10 mouse cellular contexts compared by ENCODE assay signal in the genomic region with DNA sequence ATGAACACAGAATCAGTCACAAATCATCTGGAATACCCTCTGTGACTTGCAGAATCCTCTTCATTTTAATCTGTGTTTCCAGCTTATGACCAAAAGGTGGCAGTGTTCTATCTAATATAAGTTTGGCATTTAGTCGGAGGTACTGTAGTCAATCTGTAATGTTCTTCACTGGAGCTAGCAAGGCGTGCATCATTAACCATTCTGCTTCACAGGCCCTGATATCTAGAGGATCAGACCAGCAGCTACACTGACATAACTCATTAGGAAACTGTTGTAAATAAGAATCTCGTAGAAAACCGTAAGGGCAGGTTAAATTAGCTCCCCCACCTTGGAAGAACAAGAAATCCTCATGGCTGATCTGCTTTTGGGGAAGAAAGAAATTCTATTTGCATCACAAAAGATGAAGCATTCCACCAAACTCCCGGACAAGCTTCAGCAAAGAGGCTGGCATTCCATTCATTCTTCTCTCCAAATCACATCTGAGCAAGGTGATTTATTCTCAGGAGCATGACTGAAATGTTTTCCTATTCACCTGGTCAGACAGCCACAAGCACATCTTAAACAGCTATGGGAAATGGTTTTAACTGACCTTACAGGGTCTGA.
A peak's percentile ranks its signal among the peaks of the same experiment; 100 is the strongest.
DNase-seq lines count a peak whose midpoint lies in the region; ATAC-seq lines count a peak whose summit lies in the region.
"Had no signal": no experiment of that assay in that cellular context is flagged by ENCODE, and none has a peak within 500 bp of the region (broad histone marks: within the 10 kb centered on the region; RNA-seq: fewer than 3 reads in every experiment).

No protein-coding gene starts in this region.

- H3K4me3 ChIP-seq in forebrain, embryonic 12.5 days (replicated peaks): no peak overlapping the region
- no peak overlapping the region for H3K4me3 ChIP-seq in midbrain, embryonic 16.5 days (ENCODE audit: low read depth, low read length)
- H3K4me3 ChIP-seq: limb, embryonic 15.5 days had no signal

- 11% methylated on average over 5 of the region's 5 CpGs for WGBS in forebrain, embryonic 12.5 days
- 12% methylated on average over 5 of the region's 5 CpGs for WGBS in midbrain, embryonic 16.5 days

- peak; percentile 2 for DNase-seq in kidney, postnatal 10 days
- no peak for DNase-seq in kidney, postnatal 4 days
- DNase-seq in Muller cell, postnatal 12 days (ENCODE audit: inconsistent ontology term): peak; percentile 76
- no peak for DNase-seq in B cell, adult 2 months
- no peak for DNase-seq in urinary bladder, adult 18-20 months (ENCODE audit: low spot score in 2 of 2)
- DNase-seq in gastrocnemius, postnatal 36 days: no peak

- intact Hi-C loops in gastrocnemius, postnatal 36 days (cut with DNase I): no loop called here

- no peaks in the 10 kb centered on the region for H3K9me3 ChIP-seq in forebrain, embryonic 12.5 days
- H3K9me3 ChIP-seq in midbrain, embryonic 16.5 days (replicated peaks; ENCODE audit: control insufficient read depth, low read length, poor library complexity, severe bottlenecking): no peaks in the 10 kb centered on the region
- H3K9me3 ChIP-seq: limb, embryonic 15.5 days had no signal

- H3K27me3 ChIP-seq in forebrain, embryonic 12.5 days: no peaks in the 10 kb centered on the region
- H3K27me3 ChIP-seq in midbrain, embryonic 16.5 days (ENCODE audit: control insufficient read depth, insufficient read depth, low read depth, low read length): no peaks in the 10 kb centered on the region
- H3K27me3 ChIP-seq: limb, embryonic 15.5 days had no signal

- peak; percentile 87; the same call in 1 of the 2 replicates for ATAC-seq in forebrain, embryonic 12.5 days (ENCODE audit: low FRiP score)
- ATAC-seq in midbrain, embryonic 16.5 days: peak; percentile 94
- ATAC-seq: activated CD4-positive, CD25-positive, alpha-beta regulatory T cell, adult 4 months had no signal

- H3K27ac ChIP-seq in forebrain, embryonic 12.5 days: no peak overlapping the region
- H3K27ac ChIP-seq in midbrain, embryonic 16.5 days (ENCODE audit: low read length): peak overlapping the region; percentile 59
- H3K27ac ChIP-seq: limb, embryonic 15.5 days had no signal

- H3K36me3 ChIP-seq in forebrain, embryonic 12.5 days (replicated peaks): no peaks in the 10 kb centered on the region
- H3K36me3 ChIP-seq in midbrain, embryonic 16.5 days (ENCODE audit: control insufficient read depth, insufficient read depth, low read length): no peaks in the 10 kb centered on the region
- H3K36me3 ChIP-seq: limb, embryonic 15.5 days had no signal

- H3K4me2 ChIP-seq in forebrain, embryonic 12.5 days: no peak overlapping the region
- H3K4me2 ChIP-seq in midbrain, embryonic 16.5 days (ENCODE audit: low read length): no peak overlapping the region
- H3K4me2 ChIP-seq: limb, embryonic 15.5 days had no signal

- peaks cover 4% of the 10 kb centered on the region for H3K4me1 ChIP-seq in forebrain, embryonic 12.5 days
- H3K4me1 ChIP-seq in midbrain, embryonic 16.5 days (ENCODE audit: control insufficient read depth, insufficient read depth, low read length): peaks cover 5% of the 10 kb centered on the region
- H3K4me1 ChIP-seq: limb, embryonic 15.5 days had no signal

- no peak overlapping the region for H3K9ac ChIP-seq in forebrain, embryonic 12.5 days
- H3K9ac ChIP-seq in midbrain, embryonic 16.5 days (ENCODE audit: low read depth, low read length): no peak overlapping the region
- H3K9ac ChIP-seq: limb, embryonic 15.5 days had no signal

Comparison
In these comparisons a context has a peak if more than half of its experiments do, and no peak if none do; other contexts are left out.
1. DNase-seq: peak in kidney, postnatal 10 days (single experiment) and Muller cell, postnatal 12 days (single experiment); none in kidney, postnatal 4 days (0 of 2), B cell, adult 2 months (0 of 2), urinary bladder, adult 18-20 months (0 of 2) and gastrocnemius, postnatal 36 days (0 of 2).